Mouse (Mus musculus): ENCODE measurements at regions not wholly inside any gene's neighbourhood (a gene's known extent, or its start where the extent isn't known, plus 50 kb on each side); places are given as distances from the start of the nearest gene placed in this dataset.

DNA sequence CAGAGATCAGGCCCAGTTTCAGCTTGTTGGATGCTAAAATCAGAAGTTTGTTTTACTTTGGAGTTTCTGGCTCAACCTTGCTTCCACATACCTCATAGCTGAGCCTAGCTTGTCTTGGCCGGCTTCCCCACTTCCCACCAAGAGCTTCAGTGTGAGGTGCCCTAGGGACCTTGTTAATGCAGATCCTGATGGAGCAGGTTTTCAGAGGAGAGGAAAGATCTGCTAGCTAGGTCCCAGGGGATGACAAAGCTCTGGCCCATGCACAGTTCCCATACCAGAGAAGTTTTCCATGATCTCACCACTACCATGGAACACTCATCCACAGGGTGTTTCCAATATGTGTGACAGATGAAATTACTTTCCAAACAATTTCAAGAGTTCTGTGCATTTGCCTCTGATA, 131.9 kb upstream of the Stac start:
- DNase-seq = no peak

- DNase-seq = no peak
Measured at GRCm38 (mm10) chr9:111817461-111817860, 127.3 kb upstream of the Stac start.

- no peak for DNase-seq
Measured at GRCm38 (mm10) chr9:111804931-111805330, 114.8 kb upstream of the Stac start.

- DNase-seq = no peak
Measured at GRCm38 (mm10) chr9:111801381-111801780, 111.2 kb upstream of the Stac start.

GRCm38 (mm10) chr9:111800869-111801268, 110.7 kb upstream of the Stac start:
- DNase-seq = no peak

- DNase-seq = no peak
Measured at GRCm38 (mm10) chr9:111778981-111779380, 88.8 kb upstream of the Stac start.

DNA sequence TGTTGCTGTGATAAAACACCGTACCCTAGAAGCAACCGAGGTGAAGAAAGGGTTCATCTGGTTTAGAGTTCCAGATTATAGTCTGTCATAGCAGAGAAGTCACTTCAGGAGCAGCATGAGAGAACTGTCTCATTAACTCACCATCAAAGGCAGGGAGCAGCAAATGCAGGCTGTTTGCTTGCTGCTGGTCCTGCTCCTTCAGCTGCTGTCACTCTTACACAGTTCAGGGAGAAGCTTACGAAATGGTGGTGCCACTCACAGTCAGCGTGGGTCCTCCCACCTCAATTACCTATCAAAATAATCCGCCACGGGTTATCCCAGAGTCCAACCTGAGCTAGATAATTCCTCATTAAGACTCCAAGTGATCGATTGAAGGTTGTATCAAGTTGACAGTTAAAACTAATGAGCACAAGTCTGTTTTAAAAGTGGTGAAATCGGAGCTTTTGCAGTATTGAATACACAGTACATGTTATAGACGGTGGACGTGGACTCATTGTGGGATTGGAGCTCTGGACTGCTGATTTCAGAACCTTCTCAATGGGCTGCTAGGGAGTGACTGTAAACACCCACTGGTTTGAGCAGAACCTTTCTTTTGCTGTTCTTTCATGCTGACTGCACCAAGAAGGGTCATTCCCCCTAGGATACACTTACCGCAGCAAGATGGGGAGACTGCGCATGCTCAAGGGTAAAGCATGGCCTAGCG, 87.4 kb upstream of the Stac start:
- no peak for DNase-seq

DNA sequence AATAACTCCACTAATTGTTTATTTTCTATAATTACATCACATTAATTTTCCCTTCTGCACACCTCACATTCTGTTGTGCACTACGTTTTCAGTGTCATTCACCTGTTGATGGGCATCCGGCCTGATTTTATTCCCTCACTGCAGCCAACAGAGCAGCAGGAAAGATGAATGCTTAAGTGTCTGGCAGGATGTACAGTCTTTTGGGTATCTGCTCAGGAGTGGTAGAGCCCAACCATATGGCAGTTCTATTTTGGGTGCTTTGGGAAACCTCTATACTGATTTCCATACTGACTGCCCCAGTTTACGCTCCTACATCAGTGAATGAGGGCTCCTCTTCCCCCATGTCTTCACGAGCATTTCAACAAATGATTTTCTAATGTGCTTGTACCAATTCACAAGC, 84.1 kb upstream of the Stac start:
- DNase-seq = no peak

DNA sequence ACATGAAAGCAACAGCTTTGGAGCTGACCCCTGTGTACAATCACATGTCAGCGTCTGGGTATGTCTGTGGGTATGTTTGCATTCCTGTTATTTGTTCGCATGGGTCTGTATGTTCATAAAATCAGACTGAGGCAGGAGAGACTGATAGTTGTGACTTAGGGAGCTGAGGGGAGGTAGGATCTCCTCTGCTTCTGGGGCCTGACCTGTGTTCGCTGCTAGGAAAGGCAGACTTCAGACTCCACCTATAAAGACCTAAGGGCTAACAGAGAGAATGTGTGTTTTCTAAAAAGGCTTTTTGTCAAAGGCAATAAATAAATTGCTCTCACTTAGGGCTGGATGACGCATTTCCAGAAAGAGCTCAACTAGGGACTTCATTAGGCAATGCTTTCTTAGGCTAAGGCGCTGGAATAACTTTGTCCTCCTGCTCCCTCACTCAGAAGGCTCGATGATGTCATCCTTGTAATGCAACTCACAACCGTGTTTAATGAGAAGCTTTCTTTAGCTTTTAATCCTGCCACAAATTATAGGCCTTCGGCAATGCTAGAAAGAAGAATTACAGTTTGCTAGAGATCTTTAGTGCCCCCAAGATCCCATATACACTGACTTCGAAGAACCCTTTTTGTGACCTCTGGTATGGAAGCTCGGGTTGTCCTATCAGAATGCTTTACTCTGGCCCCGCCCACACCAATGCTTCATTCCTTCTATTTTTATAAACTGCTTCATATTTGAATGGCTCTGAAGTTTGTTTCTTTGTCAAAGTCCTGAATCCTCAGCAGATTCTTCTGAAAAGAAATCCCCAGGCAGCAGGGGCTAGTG, 72.7 kb upstream of the Stac start:
- no peak for DNase-seq

DNA sequence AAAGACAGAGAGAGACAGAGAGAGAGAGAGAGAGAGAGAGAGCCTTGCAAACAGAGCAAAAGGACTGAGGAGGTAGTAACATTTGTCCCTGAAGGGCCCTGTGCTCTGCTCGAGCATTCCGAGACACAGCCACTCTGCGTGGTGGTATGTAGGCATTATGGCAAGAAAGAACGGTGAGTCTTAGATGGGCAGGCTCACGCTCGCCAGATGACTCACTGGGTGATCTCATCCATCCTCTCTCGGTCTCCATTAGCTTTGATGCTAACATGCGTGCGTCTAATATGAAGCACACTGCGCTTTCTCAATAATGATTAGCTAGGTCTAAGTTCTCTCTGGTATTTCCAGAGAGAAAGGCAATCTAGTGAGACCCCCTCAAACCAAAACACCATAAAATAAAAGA, 65.1 kb upstream of the Stac start:
- DNase-seq = no peak

GRCm38 (mm10) chr9:111746151-111746550, 56.0 kb upstream of the Stac start:
- DNase-seq = no peak

GRCm38 (mm10) chr9:111745206-111745605, 55.1 kb upstream of the Stac start:
- no peak for DNase-seq

Measured in right cerebral cortex, postnatal 14 days (tissue).